Mouse (Mus musculus): Measurements from ENCODE around the gene Nup160. TPM values are rescaled to one million over a fixed set of nuclear protein-coding genes. Genes with fewer than 3 reads are reported as not detected.

Gene Nup160
- polyA plus RNA-seq, 1 experiment from 2014 or later: 21.4 TPM

DNA sequence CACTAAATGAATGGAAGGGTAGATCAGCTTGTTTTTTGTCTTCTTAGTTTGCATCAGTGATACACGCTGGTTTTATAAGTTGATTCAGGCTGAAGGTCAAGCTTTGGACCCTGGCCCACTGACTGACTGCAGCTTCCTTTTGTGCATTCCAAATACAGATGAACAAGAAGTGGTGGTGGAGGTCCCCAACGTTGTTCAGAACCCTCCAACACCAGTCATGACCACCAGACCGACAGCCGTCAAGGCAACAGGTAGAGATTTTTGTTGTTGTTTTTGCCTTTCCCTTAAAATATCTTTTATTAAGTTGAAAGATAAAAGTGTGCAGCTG lies 69.5 kb downstream of the Nup160 start:
- no peak for ATAC-seq (ENCODE audit: low FRiP score)
- H3K4me2 ChIP-seq: peak overlapping the region; percentile 66
- peak overlapping the region; percentile 81 for H3K4me3 ChIP-seq (replicated peaks)
- WGBS: 15% methylated on average over 4 of the region's 4 CpGs
- no peaks in the 10 kb centered on the region for H3K9me3 ChIP-seq (replicated peaks)
- H3K36me3 ChIP-seq: peaks cover 20% of the 10 kb centered on the region
- H3K27me3 ChIP-seq (replicated peaks): no peaks in the 10 kb centered on the region
- H3K9ac ChIP-seq (replicated peaks): peak overlapping the region; percentile 92
- no peak overlapping the region for H3K27ac ChIP-seq (replicated peaks)
- H3K4me1 ChIP-seq: peaks cover 35% of the 10 kb centered on the region

DNA sequence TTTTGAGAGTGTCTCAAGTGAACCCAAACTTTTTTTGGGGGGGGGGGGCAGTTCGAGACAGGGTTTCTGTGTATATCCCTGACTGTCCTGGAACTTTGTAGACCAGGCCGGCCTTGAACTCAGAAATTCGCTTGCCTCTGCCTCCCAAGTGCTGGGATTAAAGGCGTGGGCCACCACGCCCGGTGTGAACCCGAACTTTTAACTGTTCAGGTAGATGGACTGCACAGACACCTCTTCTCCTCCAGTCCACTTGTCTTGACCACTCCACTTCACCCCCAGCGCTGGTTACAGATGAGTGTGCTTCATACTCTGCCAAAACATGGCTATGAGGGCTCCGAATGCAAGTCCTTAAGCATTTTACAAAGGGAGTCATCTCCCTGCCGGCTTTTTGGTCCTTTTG lies 70.1 kb downstream of the Nup160 start:
- peak overlapping the region; percentile 66 for H3K4me2 ChIP-seq
- 95% methylated on average over 10 of the region's 10 CpGs for WGBS
- peaks cover 35% of the 10 kb centered on the region for H3K4me1 ChIP-seq
- H3K9ac ChIP-seq (replicated peaks): no peak overlapping the region
- ATAC-seq (ENCODE audit: low FRiP score): no peak
- no peak overlapping the region for H3K27ac ChIP-seq (replicated peaks)
- H3K9me3 ChIP-seq (replicated peaks): no peaks in the 10 kb centered on the region
- H3K4me3 ChIP-seq (replicated peaks): peak overlapping the region; percentile 81
- peaks cover 21% of the 10 kb centered on the region for H3K36me3 ChIP-seq
- H3K27me3 ChIP-seq (replicated peaks): no peaks in the 10 kb centered on the region

DNA sequence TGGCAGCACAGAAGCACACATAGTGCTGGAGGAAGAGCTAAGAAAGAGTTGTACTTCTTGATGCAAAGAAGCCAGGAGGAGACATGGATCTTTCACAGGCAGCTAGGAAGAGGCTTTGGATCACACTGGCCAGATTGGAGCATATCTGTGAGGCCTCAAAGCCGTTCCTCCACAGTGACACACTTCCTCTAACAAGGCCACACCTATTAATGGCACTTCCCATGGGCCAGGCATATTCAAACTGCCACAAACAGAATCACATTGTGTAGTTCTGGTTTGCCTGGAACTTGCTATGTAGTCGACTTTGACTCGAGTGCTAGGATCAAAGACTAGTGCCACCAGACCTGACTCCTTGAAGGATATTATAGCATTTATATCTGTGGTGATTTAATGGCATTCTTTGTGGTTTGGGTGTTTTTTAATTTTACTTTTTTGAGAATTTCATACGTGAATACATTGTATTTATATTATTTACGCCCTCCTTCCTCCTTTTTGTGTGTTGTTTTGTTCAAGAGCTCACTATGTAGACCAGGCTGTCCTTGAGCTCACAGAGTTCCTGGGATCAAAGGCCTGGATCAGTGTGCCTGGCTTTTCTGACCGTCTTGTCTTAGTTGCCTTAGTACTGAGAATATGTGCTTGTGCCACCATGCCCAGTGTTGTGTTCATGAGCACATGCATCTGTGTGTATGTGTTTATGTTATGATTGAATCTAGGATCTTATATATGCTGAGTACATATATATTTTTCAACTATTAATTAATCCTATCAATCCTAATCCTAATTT lies 72.9 kb downstream of the Nup160 start:
- Histone ChIP-seq H3K4me3 (replicated peaks) (no peak overlapping the region), H3K9ac (replicated peaks) (no peak overlapping the region), H3K9me3 (replicated peaks) (no peaks in the 10 kb centered on the region), H3K4me1 (peaks cover 30% of the 10 kb centered on the region), H3K4me2 (no peak overlapping the region), H3K36me3 (peaks cover 46% of the 10 kb centered on the region), H3K27me3 (replicated peaks) (no peaks in the 10 kb centered on the region), H3K27ac (replicated peaks) (no peak overlapping the region)
- ATAC-seq (ENCODE audit: low FRiP score): no peak
- 87% methylated on average over 6 of the region's 6 CpGs for WGBS

DNA sequence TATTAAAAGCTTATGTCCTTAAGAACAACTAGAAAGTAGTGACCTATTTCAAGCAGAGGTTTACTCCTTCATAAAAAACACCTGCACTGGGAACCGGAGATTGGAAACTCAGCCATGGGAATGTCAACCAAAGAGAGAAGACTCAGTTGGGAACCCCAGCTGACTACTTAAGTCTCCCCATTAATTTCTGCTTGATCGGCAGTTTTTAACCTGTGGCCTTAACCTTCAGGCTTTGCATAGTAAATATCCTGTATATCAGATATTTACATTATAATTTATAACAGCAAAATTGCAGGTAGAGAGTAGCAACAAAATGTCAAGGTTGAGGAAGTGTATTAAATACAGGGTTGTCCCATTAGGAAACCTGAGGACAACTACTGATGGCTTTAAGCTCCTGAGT lies 76.5 kb downstream of the Nup160 start:
- Histone ChIP-seq H3K36me3 (peaks cover 64% of the 10 kb centered on the region), H3K27ac (replicated peaks) (no peak overlapping the region), H3K4me2 (no peak overlapping the region), H3K9me3 (replicated peaks) (no peaks in the 10 kb centered on the region), H3K4me1 (peaks cover 13% of the 10 kb centered on the region), H3K27me3 (replicated peaks) (no peaks in the 10 kb centered on the region), H3K4me3 (replicated peaks) (no peak overlapping the region), H3K9ac (replicated peaks) (no peak overlapping the region)
- no peak for ATAC-seq (ENCODE audit: low FRiP score)
- 93% methylated on average over 2 of the region's 2 CpGs for WGBS

DNA sequence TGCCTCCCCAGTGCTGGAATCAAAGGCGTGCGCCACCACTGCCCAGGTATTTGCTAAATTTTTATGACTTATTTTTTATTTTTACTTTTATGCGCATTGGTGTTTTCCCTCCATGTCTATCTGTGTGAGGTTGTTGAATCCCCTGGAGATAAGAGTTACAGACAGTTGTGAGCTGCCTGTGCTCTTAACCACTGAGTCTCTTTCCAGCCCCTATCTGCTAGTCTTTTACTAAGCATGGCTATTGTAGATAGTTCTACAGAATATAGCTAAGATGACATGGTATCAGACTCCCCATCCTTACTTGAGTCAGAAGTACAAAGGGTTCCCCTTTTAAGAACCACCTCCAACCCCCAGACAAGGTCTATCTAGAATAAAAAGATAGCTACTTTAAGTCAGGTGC lies 77.2 kb downstream of the Nup160 start:
- 98% methylated on average over 3 of the region's 3 CpGs for WGBS
- Histone ChIP-seq H3K27me3 (replicated peaks) (no peaks in the 10 kb centered on the region), H3K27ac (replicated peaks) (no peak overlapping the region), H3K4me3 (replicated peaks) (no peak overlapping the region), H3K9ac (replicated peaks) (no peak overlapping the region), H3K4me1 (0 out of 2 replicates have a peak, but pooled peaks cover 7% of the 10 kb centered on the region), H3K36me3 (peaks cover 67% of the 10 kb centered on the region), H3K4me2 (no peak overlapping the region), H3K9me3 (replicated peaks) (no peaks in the 10 kb centered on the region)
- ATAC-seq (ENCODE audit: low FRiP score): no peak

DNA sequence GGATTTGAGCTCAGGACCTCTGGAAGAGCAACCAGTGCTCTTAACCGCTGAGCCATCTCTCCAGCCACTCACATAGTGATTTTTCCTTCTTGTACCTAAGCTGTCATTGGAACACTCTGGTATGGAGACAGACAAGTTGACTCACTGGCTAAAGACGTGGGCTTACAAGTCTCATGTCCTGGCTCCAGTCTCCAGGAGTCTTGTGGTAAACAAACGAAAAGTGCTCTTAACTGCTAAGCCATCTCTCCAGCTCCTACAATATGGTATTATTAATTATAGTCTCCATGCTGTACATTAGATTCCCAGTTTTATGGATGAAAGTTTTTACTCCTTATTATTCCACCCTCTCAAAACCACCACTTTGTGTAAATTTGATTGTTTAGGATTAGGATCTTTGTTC lies 88.1 kb downstream of the Nup160 start:
- H3K27me3 ChIP-seq (replicated peaks): no peaks in the 10 kb centered on the region
- H3K27ac ChIP-seq (replicated peaks): no peak overlapping the region
- peaks cover 86% of the 10 kb centered on the region for H3K36me3 ChIP-seq
- no peak for ATAC-seq (ENCODE audit: low FRiP score)
- no peaks in the 10 kb centered on the region for H3K4me1 ChIP-seq
- 93% methylated on average over 3 of the region's 3 CpGs for WGBS
- no peaks in the 10 kb centered on the region for H3K9me3 ChIP-seq (replicated peaks)
- no peak overlapping the region for H3K4me2 ChIP-seq
- H3K4me3 ChIP-seq (replicated peaks): no peak overlapping the region
- no peak overlapping the region for H3K9ac ChIP-seq (replicated peaks)

DNA sequence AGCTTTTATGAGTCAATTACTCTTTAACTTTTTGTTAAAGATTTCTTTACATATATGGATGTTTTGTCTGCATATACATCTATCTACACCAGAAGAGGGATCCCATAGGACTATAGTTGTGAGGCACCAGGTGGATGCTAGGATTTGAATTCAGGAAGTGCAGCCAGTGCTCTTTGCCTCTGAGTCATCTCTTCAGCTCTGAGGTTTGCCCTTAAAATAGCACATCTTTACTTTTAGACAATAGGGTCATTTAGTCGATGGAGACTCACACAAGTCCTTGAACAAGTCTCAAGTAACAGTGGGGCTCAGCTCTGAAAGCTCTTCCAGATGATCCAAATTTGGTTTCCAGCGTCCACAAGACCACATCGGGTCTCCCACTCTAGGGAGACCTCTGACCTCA lies 104.3 kb downstream of the Nup160 start:
- 45% methylated on average over 3 of the region's 3 CpGs for WGBS
- ATAC-seq (ENCODE audit: low FRiP score): no peak

DNA sequence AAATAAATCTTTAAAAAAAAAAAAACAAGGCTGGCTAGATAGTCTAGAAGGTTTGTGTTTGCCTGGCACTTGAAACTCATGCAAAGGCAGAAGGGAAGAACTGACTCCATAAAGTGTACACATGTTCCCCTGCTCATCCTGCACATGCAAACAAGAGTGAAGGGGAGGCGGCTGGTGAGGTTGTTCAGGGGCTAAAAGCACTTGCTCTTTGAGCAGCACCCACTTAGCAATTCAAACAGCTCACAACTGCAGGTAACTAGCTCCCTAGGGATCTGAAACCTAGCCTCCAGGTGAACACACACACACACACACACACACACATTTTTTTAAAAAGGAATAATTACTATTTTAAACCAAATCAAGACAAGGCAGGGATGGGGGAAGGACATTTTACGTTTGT lies 104.9 kb downstream of the Nup160 start:
- H3K4me1 ChIP-seq: peaks cover 12% of the 10 kb centered on the region
- no peak for ATAC-seq (ENCODE audit: low FRiP score)
- peaks cover 40% of the 10 kb centered on the region for H3K36me3 ChIP-seq
- peaks cover 13% of the 10 kb centered on the region for H3K27me3 ChIP-seq (replicated peaks)
- H3K9ac ChIP-seq (replicated peaks): no peak overlapping the region
- no peak overlapping the region for H3K4me3 ChIP-seq (replicated peaks)
- no peak overlapping the region for H3K4me2 ChIP-seq
- no peak overlapping the region for H3K27ac ChIP-seq (replicated peaks)
- 46% methylated on average over 2 of the region's 2 CpGs for WGBS
- H3K9me3 ChIP-seq (replicated peaks): no peaks in the 10 kb centered on the region

More for the DNA sequence above, 104.3 kb downstream of the Nup160 start:
- Histone ChIP-seq H3K9ac (replicated peaks) (no peak overlapping the region), H3K4me2 (no peak overlapping the region), H3K4me3 (replicated peaks) (no peak overlapping the region), H3K36me3 (peaks cover 45% of the 10 kb centered on the region), H3K27ac (replicated peaks) (no peak overlapping the region), H3K27me3 (replicated peaks) (peaks cover 13% of the 10 kb centered on the region), H3K9me3 (replicated peaks) (no peaks in the 10 kb centered on the region), H3K4me1 (peaks cover 12% of the 10 kb centered on the region)

DNA sequence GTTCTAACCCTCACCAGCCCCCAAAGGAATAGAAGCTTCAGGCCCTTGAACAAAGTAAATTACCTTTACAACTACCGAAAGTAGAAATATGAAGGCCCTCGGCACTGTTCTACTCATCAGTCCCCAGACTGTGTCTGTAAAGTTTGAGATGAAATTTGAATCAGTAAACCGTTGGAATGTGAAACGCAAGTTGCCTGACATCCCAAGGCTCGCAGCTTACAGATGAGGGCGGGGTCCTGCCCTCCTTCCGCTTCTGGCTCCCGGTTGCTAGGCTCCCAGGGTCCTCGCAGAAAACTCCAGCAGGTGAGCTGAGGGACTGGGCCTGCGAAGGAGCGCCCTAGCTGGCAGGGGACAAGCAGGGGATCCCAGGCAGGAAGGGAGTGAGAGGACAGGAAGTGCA lies 105.4 kb downstream of the Nup160 start, which contains the start of gene Agbl2:
Agbl2 (plus strand) TSS at position 270 of the 400 bp plus-strand sequence.
- peaks cover 12% of the 10 kb centered on the region for H3K4me1 ChIP-seq
- peaks cover 36% of the 10 kb centered on the region for H3K36me3 ChIP-seq
- peak within 1 kb of the TSS; percentile 32 for H3K4me3 ChIP-seq (replicated peaks)
- no peaks in the 10 kb centered on the region for H3K9me3 ChIP-seq (replicated peaks)
- peak within 1 kb of the TSS; percentile 36; the same call in 1 of the 2 replicates for H3K9ac ChIP-seq (replicated peaks)
- 5% methylated on average over 11 of the region's 11 CpGs for WGBS
- no peak within 1 kb of the TSS for H3K27ac ChIP-seq (replicated peaks)
- peaks cover 13% of the 10 kb centered on the region for H3K27me3 ChIP-seq (replicated peaks)
- ATAC-seq (ENCODE audit: low FRiP score): 0 out of 2 replicates have a peak, but pooled peaks have one; percentile 38
- H3K4me2 ChIP-seq: peak within 1 kb of the TSS; percentile 63

DNA sequence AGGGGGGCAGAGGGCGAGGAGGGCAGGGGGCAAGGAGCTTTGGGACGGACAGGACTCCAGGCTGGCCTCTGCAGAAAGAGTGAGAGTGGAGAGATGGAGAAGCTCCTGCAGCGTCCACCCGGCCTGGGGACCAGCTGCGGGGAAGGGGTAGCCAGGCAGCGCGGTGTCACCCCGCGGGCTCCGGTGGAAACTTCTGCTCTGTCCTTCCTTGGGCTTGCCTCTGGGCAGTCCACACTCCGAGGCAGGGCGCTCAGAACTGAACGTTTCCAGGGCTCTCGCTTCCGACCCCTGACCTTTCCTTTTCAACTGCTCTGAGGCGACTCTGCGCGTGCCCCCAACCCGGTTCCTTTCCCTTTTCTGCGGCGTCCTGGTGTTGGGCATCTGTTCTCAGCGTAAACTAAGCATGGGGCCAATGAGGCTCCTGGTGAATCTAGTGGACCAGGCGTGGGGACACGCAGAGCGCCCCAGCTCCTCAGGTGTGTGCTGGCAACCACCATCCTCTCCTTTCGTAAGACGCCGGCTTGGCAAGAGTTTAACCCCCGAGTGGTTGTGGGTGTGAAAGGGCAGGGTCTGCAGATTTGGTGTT lies 106.0 kb downstream of the Nup160 start:
- H3K27ac ChIP-seq (replicated peaks): no peak overlapping the region
- H3K9me3 ChIP-seq (replicated peaks): no peaks in the 10 kb centered on the region
- H3K4me3 ChIP-seq (replicated peaks): peak overlapping the region; percentile 32
- 0 out of 2 replicates have a peak, but pooled peaks have one; percentile 35 for ATAC-seq (ENCODE audit: low FRiP score)
- H3K4me1 ChIP-seq: peaks cover 12% of the 10 kb centered on the region
- peak overlapping the region; percentile 63 for H3K4me2 ChIP-seq
- H3K36me3 ChIP-seq: peaks cover 31% of the 10 kb centered on the region
- WGBS: 3% methylated on average over 27 of the region's 29 CpGs
- H3K9ac ChIP-seq (replicated peaks): peak overlapping the region; percentile 36; the same call in 1 of the 2 replicates
- peaks cover 13% of the 10 kb centered on the region for H3K27me3 ChIP-seq (replicated peaks)
